Mouse (Mus musculus) myocyte (in vitro differentiated cells): ENCODE measurements around the gene Lrmda.

Experiments
- CEBPB ChIP-seq: IDR thresholded peaks from 2 replicates; pipeline ENCODE4 v1.6.1; 2011; ENCODE audit warnings: mild to moderate bottlenecking, moderate library complexity; ENCODE audit not compliant: poor library complexity, insufficient read depth, severe bottlenecking
- MYOD1 ChIP-seq, 3 experiments: IDR thresholded peaks; one replicate each; pipeline ENCODE4 v1.6.1; 2011; ENCODE audit warnings: control low read depth in 2 of 3, low read depth in 2 of 3, mild to moderate bottlenecking in 2 of 3, moderate library complexity in 1 of 3; ENCODE audit not compliant: insufficient read length in 2 of 3, control insufficient read depth in 1 of 3
- POLR2A ChIP-seq: IDR thresholded peaks from one replicate; pipeline ENCODE4 v1.6.1; 2011; ENCODE audit warnings: low read depth, mild to moderate bottlenecking, control low read depth, moderate library complexity; ENCODE audit not compliant: insufficient read length
- POLR2AphosphoS2 ChIP-seq: IDR thresholded peaks from one replicate; pipeline ENCODE4 v1.6.1; 2011; ENCODE audit warnings: low read depth, control low read depth; ENCODE audit not compliant: insufficient read length
- SRF ChIP-seq: IDR thresholded peaks from one replicate; pipeline ENCODE4 v1.6.1; 2011; ENCODE audit warnings: low read depth; ENCODE audit not compliant: control insufficient read depth, insufficient read length

- no peak for TF ChIP-seq POLR2A
- TF ChIP-seq CEBPB = no peak
- no peak for TF ChIP-seq MYOD1 (IDR thresholded peaks at IDR 0.05; ENCODE audit: control insufficient read depth in 1 of 3, insufficient read length in 2 of 3, low read depth in 2 of 3)
- no peak for TF ChIP-seq SRF
- TF ChIP-seq POLR2AphosphoS2 = no peak
Observed at GRCm38 (mm10) chr14:22510531-22510785, 490.9 kb downstream of the Lrmda start.
